Mouse (Mus musculus): ENCODE measurements around the gene Pdzrn4. TPM values are rescaled to one million over a fixed set of nuclear protein-coding genes. Genes with fewer than 3 reads are reported as not detected.
A peak's percentile ranks its signal among the peaks of the same experiment; 100 is the strongest.
"Not testable (repeated sequence)": the region's sequence is repeated elsewhere in the genome, so short reads cannot be mapped to it uniquely, and the experiment has no call there.

Pdzrn4 gene
- 1 to 10 TPM; 2.6 to 2.8 TPM for total RNA-seq (2021)

- intact Hi-C loops (cut with DNase I), result no loop called here
- peak; percentile 62 to 67 for DNase-seq
Measured at GRCm38 (mm10) chr15:92396770-92397608, at the start of gene Pdzrn4. Gene Pdzrn4, plus strand, starts transcription at chr15:92396881.

GRCm38 (mm10) chr15:92347426-92347825, 49.3 kb upstream of the Pdzrn4 start:
- no peak for DNase-seq
- intact Hi-C loops (cut with DNase I), result no loop called here

GRCm38 (mm10) chr15:92347902-92348301, 48.8 kb upstream of the Pdzrn4 start:
- no peak for DNase-seq
- intact Hi-C loops (cut with DNase I), result no loop called here

- DNase-seq; intact Hi-C loops (cut with DNase I): not testable (repeated sequence)
Measured at GRCm38 (mm10) chr15:92348453-92348852, 48.2 kb upstream of the Pdzrn4 start.

GRCm38 (mm10) chr15:92364153-92364552, 32.5 kb upstream of the Pdzrn4 start:
- intact Hi-C loops (cut with DNase I), result no loop called here
- peak; percentile 15 to 65 for DNase-seq

GRCm38 (mm10) chr15:92364592-92364991, 32.1 kb upstream of the Pdzrn4 start:
- DNase-seq, result no peak
- intact Hi-C loops (cut with DNase I), result no loop called here

GRCm38 (mm10) chr15:92394811-92395210, 1.9 kb upstream of the Pdzrn4 start:
- no peak for DNase-seq
- intact Hi-C loops (cut with DNase I), result no loop called here

GRCm38 (mm10) chr15:92398747-92399146, 2.1 kb downstream of the Pdzrn4 start:
- intact Hi-C loops (cut with DNase I), result no loop called here
- no peak for DNase-seq

GRCm38 (mm10) chr15:92399278-92399677, 2.6 kb downstream of the Pdzrn4 start:
- intact Hi-C loops (cut with DNase I), result no loop called here
- no peak for DNase-seq

GRCm38 (mm10) chr15:92401554-92401953, 4.9 kb downstream of the Pdzrn4 start:
- no peak for DNase-seq
- intact Hi-C loops (cut with DNase I), result no loop called here

- intact Hi-C loops (cut with DNase I), result no loop called here
- DNase-seq, result no peak
Measured at GRCm38 (mm10) chr15:92415323-92415722, 18.6 kb downstream of the Pdzrn4 start.

- DNase-seq, result no peak
- intact Hi-C loops (cut with DNase I), result no loop called here
Measured at GRCm38 (mm10) chr15:92416141-92416540, 19.5 kb downstream of the Pdzrn4 start.

GRCm38 (mm10) chr15:92416658-92417057, 20.0 kb downstream of the Pdzrn4 start:
- no peak for DNase-seq
- intact Hi-C loops (cut with DNase I), result no loop called here

GRCm38 (mm10) chr15:92417120-92417519, 20.4 kb downstream of the Pdzrn4 start:
- no peak for DNase-seq
- intact Hi-C loops (cut with DNase I), result no loop called here

- peak in 1 of 2 experiments; percentile 5 for DNase-seq
- intact Hi-C loops (cut with DNase I), result loop anchor here (2.0 kb wide), 1 partner anchor 174 kb away; no protein-coding TSS in a partner anchor
Measured at GRCm38 (mm10) chr15:92434605-92435004, 37.9 kb downstream of the Pdzrn4 start.

GRCm38 (mm10) chr15:92435306-92435705, 38.6 kb downstream of the Pdzrn4 start:
- DNase-seq, result no peak
- intact Hi-C loops (cut with DNase I), result loop anchor here (2.0 kb wide), 1 partner anchor 175 kb away; no protein-coding TSS in a partner anchor

GRCm38 (mm10) chr15:92441630-92442180, 45.0 kb downstream of the Pdzrn4 start:
- intact Hi-C loops (cut with DNase I), result no loop called here
- DNase-seq, result no peak

- intact Hi-C loops (cut with DNase I), result loop anchor here (1.0 kb wide), 1 partner anchor 769 kb away; no protein-coding TSS in a partner anchor
- peak; percentile 17 to 34 for DNase-seq
Measured at GRCm38 (mm10) chr15:92447708-92448147, 51.0 kb downstream of the Pdzrn4 start.

GRCm38 (mm10) chr15:92449112-92449511, 52.4 kb downstream of the Pdzrn4 start:
- DNase-seq, result no peak
- intact Hi-C loops (cut with DNase I), result no loop called here

- intact Hi-C loops (cut with DNase I), result no loop called here
- no peak for DNase-seq
Measured at GRCm38 (mm10) chr15:92452620-92453019, 55.9 kb downstream of the Pdzrn4 start.

GRCm38 (mm10) chr15:92482198-92482597, 85.5 kb downstream of the Pdzrn4 start:
- intact Hi-C loops (cut with DNase I), result no loop called here

GRCm38 (mm10) chr15:92491376-92491775, 94.7 kb downstream of the Pdzrn4 start:
- DNase-seq, result no peak
- intact Hi-C loops (cut with DNase I), result no loop called here

More at GRCm38 (mm10) chr15:92482198-92482597, 85.5 kb downstream of the Pdzrn4 start:
- peak in 1 of 2 experiments; percentile 1 for DNase-seq
